Mouse (Mus musculus) neutrophil, adult 5-6 weeks (primary cell): Measurements from ENCODE around the gene Dynlt1f. TPM values are rescaled to one million over a fixed set of nuclear protein-coding genes. Genes with fewer than 3 reads are reported as not detected.
"Not testable (repeated sequence)": the region's sequence is repeated elsewhere in the genome, so short reads cannot be mapped to it uniquely, and the experiment has no call there.

ENCODE experiments used
- ATAC-seq: fragments of 151-379, 151-347 bp; 2 replicates; pipeline ENCODE4 v1.8.0; 2017; ENCODE audit warnings: mild to moderate bottlenecking, moderate TSS enrichment; ENCODE audit not compliant: insufficient number of reproducible peaks, poor library complexity, low FRiP score, severe bottlenecking; ENCODE audit errors: extremely low read depth
- total RNA-seq: library from RNA; stranded (forward); fragments of 200-1000 nt; gene quantifications from 2 replicates; pipeline ENCODE4 v1.2.3, GENCODE M21; 2017

Dynlt1f gene
- total RNA-seq, 1 experiment from 2014 or later, result 122 TPM

- ATAC-seq, result not testable (repeated sequence)
These were observed 57.3 kb downstream of the Dynlt1f start for GRCm38 (mm10) chr17:6598356-6598755.

Other genes starting within 250 kb of the Dynlt1f start
- 180 and 185 TPM in 2 replicates for gene Dynlt1b, start 225.8 kb downstream of the Dynlt1f start, total RNA-seq
- 68.3 and 93.6 TPM in 2 replicates for gene Dynlt1c, start 54.2 kb downstream of the Dynlt1f start, total RNA-seq
- 5.5 and 6.4 TPM in 2 replicates for gene Sytl3, start 3.2 kb upstream of the Dynlt1f start, total RNA-seq
- gene Ezr, start 126.9 kb upstream of the Dynlt1f start, total RNA-seq, result 651 and 692 TPM in 2 replicates